Mouse (Mus musculus) neural tube, embryonic 14.5 days (tissue): ENCODE measurements around the gene Hip1r. TPM values are rescaled to one million over a fixed set of nuclear protein-coding genes. Genes with fewer than 3 reads are reported as not detected.
A peak's percentile ranks its signal among the peaks of the same experiment; 100 is the strongest.

Experiments used
- ATAC-seq: fragments of 200-750 bp; cut with Nextera tagmentation; 2 replicates; pipeline ENCODE4 v1.8.0; 2017; ENCODE audit warnings: low read depth, mild to moderate bottlenecking, moderate TSS enrichment, moderate library complexity
- H3K27ac ChIP-seq: fragments of 300-500 bp; sonication (generic); 2 replicates; pipeline ENCODE4 v1.5.1; 2014; ENCODE audit warnings: low read depth, mild to moderate bottlenecking, control low read depth, low read length, moderate library complexity, mixed read lengths
- H3K27me3 ChIP-seq: fragments of 300-500 bp; sonication (generic); 2 replicates; pipeline ENCODE4 v1.6.1; 2014; ENCODE audit warnings: low read length; ENCODE audit not compliant: control insufficient read depth, insufficient read depth
- H3K36me3 ChIP-seq: fragments of 300-500 bp; sonication (generic); 2 replicates; pipeline ENCODE4 v1.6.1; 2014; ENCODE audit warnings: low read length, mixed read lengths; ENCODE audit not compliant: control insufficient read depth, insufficient read depth
- H3K4me1 ChIP-seq: fragments of 300-500 bp; sonication (generic); 2 replicates; pipeline ENCODE4 v1.6.1; 2014; ENCODE audit warnings: low read length; ENCODE audit not compliant: control insufficient read depth, insufficient read depth
- H3K4me2 ChIP-seq: fragments of 300-500 bp; sonication (generic); 2 replicates; pipeline ENCODE4 v1.6.1; 2014; ENCODE audit warnings: mild to moderate bottlenecking, low read depth, low read length, control low read depth
- H3K4me3 ChIP-seq: fragments of 300-500 bp; sonication (generic); 2 replicates; pipeline ENCODE4 v1.5.1; 2014; ENCODE audit warnings: low read depth, low read length, control low read depth, mixed read lengths
- H3K9ac ChIP-seq: fragments of 300-500 bp; sonication (generic); replicated peaks from 2 replicates; pipeline ENCODE4 v1.6.1; 2014; ENCODE audit warnings: low read depth, mild to moderate bottlenecking, control low read depth, low read length, mixed read lengths
- H3K9me3 ChIP-seq: fragments of 300-500 bp; sonication (generic); 2 replicates; pipeline ENCODE4 v1.6.1; 2016; ENCODE audit warnings: low read length; ENCODE audit not compliant: control insufficient read depth
- WGBS: fragments of 180-500 bp; shearing (Covaris S2); extraction: QIAGEN DNeasy Blood & Tissue Kit; methylation state at CpG from one replicate; pipeline ENCODE4 v1.1.7; 2014; 5-methylcytosine and 5-hydroxymethylcytosine counted together
- polyA plus RNA-seq: library from polyadenylated mRNA; unstranded; fragments of >200 nt; fragmentation: Nextera tagmentation; extraction: Ambion mirVana; gene quantifications from 2 replicates; pipeline ENCODE4 v1.2.1, GENCODE M21; 2014

The Hip1r gene
- polyA plus RNA-seq, 1 experiment from 2014 or later: 21.4 TPM

- peaks cover 7% of the 10 kb centered on the region; the same call in 1 of the 2 replicates for H3K4me1 ChIP-seq
- no peak for ATAC-seq
- H3K27ac ChIP-seq: no peak overlapping the region
- H3K36me3 ChIP-seq: peaks cover 50% of the 10 kb centered on the region
- H3K4me3 ChIP-seq: no peak overlapping the region
- whole genome bisulfite sequencing: 82% methylated on average over 15 of the region's 15 CpGs
- no peaks in the 10 kb centered on the region for H3K9me3 ChIP-seq
- H3K9ac ChIP-seq: no peak overlapping the region
- no peaks in the 10 kb centered on the region for H3K27me3 ChIP-seq
- H3K4me2 ChIP-seq: no peak overlapping the region
These were observed 31.7 kb downstream of the Hip1r start for GRCm38 (mm10) chr5:124005151-124005500.

GRCm38 (mm10) chr5:124005591-124005990 is 32.2 kb downstream of the Hip1r start:
- Histone ChIP-seq H3K4me1 (peaks cover 7% of the 10 kb centered on the region; the same call in 1 of the 2 replicates), H3K27ac (no peak overlapping the region)
- 73% methylated on average over 11 of the region's 11 CpGs for WGBS

GRCm38 (mm10) chr5:124006082-124006873 is 32.9 kb downstream of the Hip1r start:
- 91% methylated on average over 26 of the region's 26 CpGs for WGBS
- H3K4me2 ChIP-seq: no peak overlapping the region
- H3K27me3 ChIP-seq: no peaks in the 10 kb centered on the region
- ATAC-seq: no peak
- no peak overlapping the region for H3K4me3 ChIP-seq
- peaks cover 13% of the 10 kb centered on the region for H3K4me1 ChIP-seq
- no peak overlapping the region for H3K9ac ChIP-seq
- H3K27ac ChIP-seq: peak overlapping the region; percentile 34; the same call in 1 of the 2 replicates
- peaks cover 51% of the 10 kb centered on the region for H3K36me3 ChIP-seq
- H3K9me3 ChIP-seq: no peaks in the 10 kb centered on the region

More at GRCm38 (mm10) chr5:124005591-124005990, 32.2 kb downstream of the Hip1r start:
- H3K9ac ChIP-seq: no peak overlapping the region
- H3K4me3 ChIP-seq: no peak overlapping the region
- no peaks in the 10 kb centered on the region for H3K9me3 ChIP-seq
- no peak overlapping the region for H3K4me2 ChIP-seq
- H3K27me3 ChIP-seq: no peaks in the 10 kb centered on the region
- ATAC-seq: no peak
- peaks cover 51% of the 10 kb centered on the region for H3K36me3 ChIP-seq

- WGBS: 88% methylated on average over 17 of the region's 17 CpGs
- H3K9me3 ChIP-seq: no peaks in the 10 kb centered on the region
- no peak for ATAC-seq
- H3K27me3 ChIP-seq: no peaks in the 10 kb centered on the region
- no peak overlapping the region for H3K4me2 ChIP-seq
- H3K4me3 ChIP-seq: no peak overlapping the region
- peaks cover 20% of the 10 kb centered on the region for H3K4me1 ChIP-seq
- peaks cover 51% of the 10 kb centered on the region for H3K36me3 ChIP-seq
- no peak overlapping the region for H3K27ac ChIP-seq
- H3K9ac ChIP-seq: no peak overlapping the region
These were observed 33.6 kb downstream of the Hip1r start for GRCm38 (mm10) chr5:124006891-124007491.

GRCm38 (mm10) chr5:124010077-124010476 is 36.6 kb downstream of the Hip1r start:
- Histone ChIP-seq H3K4me2 (no peak overlapping the region), H3K27ac (no peak overlapping the region), H3K9ac (no peak overlapping the region), H3K4me1 (peaks cover 38% of the 10 kb centered on the region), H3K4me3 (no peak overlapping the region), H3K27me3 (no peaks in the 10 kb centered on the region), H3K9me3 (no peaks in the 10 kb centered on the region), H3K36me3 (peaks cover 43% of the 10 kb centered on the region)
- ATAC-seq: no peak
- WGBS: 92% methylated on average over 8 of the region's 8 CpGs

- peak overlapping the region; percentile 83 for H3K27ac ChIP-seq
- peaks cover 35% of the 10 kb centered on the region for H3K36me3 ChIP-seq
- ATAC-seq: peak; percentile 64; the same call in 1 of the 2 replicates
- peaks cover 41% of the 10 kb centered on the region for H3K4me1 ChIP-seq
- no peak overlapping the region for H3K4me3 ChIP-seq
- no peaks in the 10 kb centered on the region for H3K27me3 ChIP-seq
- no peaks in the 10 kb centered on the region for H3K9me3 ChIP-seq
- 7% methylated on average over 19 of the region's 19 CpGs for WGBS
- H3K4me2 ChIP-seq: peak overlapping the region; percentile 30
- peak overlapping the region; percentile 34 for H3K9ac ChIP-seq
These were observed 37.7 kb downstream of the Hip1r start for GRCm38 (mm10) chr5:124010910-124011655.

- peaks cover 48% of the 10 kb centered on the region for H3K4me1 ChIP-seq
- peak overlapping the region; percentile 83 for H3K27ac ChIP-seq
- H3K9ac ChIP-seq: peak overlapping the region; percentile 4; the same call in 1 of the 2 replicates
- ATAC-seq: no peak
- H3K27me3 ChIP-seq: no peaks in the 10 kb centered on the region
- no peaks in the 10 kb centered on the region for H3K9me3 ChIP-seq
- peak overlapping the region; percentile 30 for H3K4me2 ChIP-seq
- peaks cover 27% of the 10 kb centered on the region for H3K36me3 ChIP-seq
- 4% methylated on average over 8 of the region's 8 CpGs for WGBS
- H3K4me3 ChIP-seq: no peak overlapping the region
These were observed 38.5 kb downstream of the Hip1r start for GRCm38 (mm10) chr5:124011927-124012326.

GRCm38 (mm10) chr5:124012885-124013284 is 39.5 kb downstream of the Hip1r start:
- H3K36me3 ChIP-seq: peaks cover 17% of the 10 kb centered on the region
- no peak overlapping the region for H3K9ac ChIP-seq
- no peak overlapping the region for H3K4me3 ChIP-seq
- no peak overlapping the region for H3K4me2 ChIP-seq
- peaks cover 57% of the 10 kb centered on the region for H3K4me1 ChIP-seq
- ATAC-seq: no peak
- 83% methylated on average over 10 of the region's 10 CpGs for WGBS
- H3K9me3 ChIP-seq: no peaks in the 10 kb centered on the region
- H3K27me3 ChIP-seq: no peaks in the 10 kb centered on the region
- no peak overlapping the region for H3K27ac ChIP-seq
